Mouse (Mus musculus): ENCODE measurements around the gene Gtpbp6. TPM values are rescaled to one million over a fixed set of nuclear protein-coding genes. Genes with fewer than 3 reads are reported as not detected.

Gtpbp6 gene
- polyA plus RNA-seq, 1 experiment from 2014 or later = 56.8 TPM

DNA sequence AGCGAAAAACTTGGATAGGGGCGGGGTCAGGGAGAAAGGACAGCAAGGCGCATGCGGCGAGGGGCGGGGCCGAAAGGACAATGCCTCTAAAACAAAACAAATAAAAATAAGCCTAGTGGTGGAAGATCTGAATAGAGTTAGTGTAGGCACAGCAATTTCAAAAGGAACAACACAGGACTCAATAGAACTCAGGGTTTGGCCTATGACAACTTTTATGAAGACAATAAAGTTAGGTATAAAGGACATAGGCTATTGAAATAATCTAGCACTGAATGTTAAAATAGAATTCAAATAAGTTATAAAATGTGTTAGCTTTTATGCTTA is 270 bp upstream of the Gtpbp6 start:
- in situ Hi-C loops (cut with MboI; ENCODE audit: low pct_unique_long_range_greater_than_20kb) = loop anchor here (10.0 kb wide), 1 partner anchor 53 kb away; no protein-coding TSS in a partner anchor
- no peaks in the 10 kb centered on the region for H3K27me3 ChIP-seq
- no peak for ATAC-seq
- ChIA-PET POLR2A (no interaction called here), CTCF (no interaction called here)
- TF ChIP-seq CTCF (IDR thresholded peaks at IDR 0.05) = no peak
- DNase-seq (ENCODE audit: low read depth, low spot score) = no peak

- DNase-seq (ENCODE audit: low read depth, low spot score) = no peak
- TF ChIP-seq CTCF (IDR thresholded peaks at IDR 0.05) = no peak
- ChIA-PET CTCF (no interaction called here), POLR2A (interaction anchor here (0.6 to 1.8 kb wide), 2 partner anchors 12 to 1390 kb away, joined by 4 to 5 read pairs; partner anchors contain the start of gene Gm35315)
- H3K27me3 ChIP-seq = no peaks in the 10 kb centered on the region
- in situ Hi-C loops (cut with MboI; ENCODE audit: low pct_unique_long_range_greater_than_20kb) = loop anchor here (10.0 kb wide), 1 partner anchor 52 kb away; no protein-coding TSS in a partner anchor
- no peak for ATAC-seq
Measured at GRCm38 (mm10) chr5:110106901-110107564, 964 bp downstream of the Gtpbp6 start.

- CTCF ChIA-PET = no interaction called here
- no peak for DNase-seq (ENCODE audit: low read depth, low spot score)
- POLR2A ChIA-PET = interaction anchor here (1.8 kb wide), 1 partner anchor 11 kb away, joined by 5 read pairs; the partner anchor contains the start of gene Gm35315
- ATAC-seq = no peak
- TF ChIP-seq CTCF (IDR thresholded peaks at IDR 0.05) = no peak
- in situ Hi-C loops (cut with MboI; ENCODE audit: low pct_unique_long_range_greater_than_20kb) = loop anchor here (10.0 kb wide), 1 partner anchor 52 kb away; no protein-coding TSS in a partner anchor
- no peaks in the 10 kb centered on the region for H3K27me3 ChIP-seq
Measured at GRCm38 (mm10) chr5:110106140-110106871, 1.7 kb downstream of the Gtpbp6 start.

GRCm38 (mm10) chr5:110104616-110105380 is 3.2 kb downstream of the Gtpbp6 start:
- in situ Hi-C loops (cut with MboI; ENCODE audit: low pct_unique_long_range_greater_than_20kb) = loop anchor here (10.0 kb wide), 1 partner anchor 50 kb away; no protein-coding TSS in a partner anchor
- H3K27me3 ChIP-seq = no peaks in the 10 kb centered on the region
- CTCF ChIA-PET = no interaction called here
- ATAC-seq (no peak), DNase-seq (ENCODE audit: low read depth, low spot score) (no peak)
- no peak for TF ChIP-seq CTCF (IDR thresholded peaks at IDR 0.05)
- POLR2A ChIA-PET = interaction anchor here (1.2 kb wide), 1 partner anchor 10 kb away, joined by 3 read pairs; the partner anchor contains the start of gene Gm35315

DNA sequence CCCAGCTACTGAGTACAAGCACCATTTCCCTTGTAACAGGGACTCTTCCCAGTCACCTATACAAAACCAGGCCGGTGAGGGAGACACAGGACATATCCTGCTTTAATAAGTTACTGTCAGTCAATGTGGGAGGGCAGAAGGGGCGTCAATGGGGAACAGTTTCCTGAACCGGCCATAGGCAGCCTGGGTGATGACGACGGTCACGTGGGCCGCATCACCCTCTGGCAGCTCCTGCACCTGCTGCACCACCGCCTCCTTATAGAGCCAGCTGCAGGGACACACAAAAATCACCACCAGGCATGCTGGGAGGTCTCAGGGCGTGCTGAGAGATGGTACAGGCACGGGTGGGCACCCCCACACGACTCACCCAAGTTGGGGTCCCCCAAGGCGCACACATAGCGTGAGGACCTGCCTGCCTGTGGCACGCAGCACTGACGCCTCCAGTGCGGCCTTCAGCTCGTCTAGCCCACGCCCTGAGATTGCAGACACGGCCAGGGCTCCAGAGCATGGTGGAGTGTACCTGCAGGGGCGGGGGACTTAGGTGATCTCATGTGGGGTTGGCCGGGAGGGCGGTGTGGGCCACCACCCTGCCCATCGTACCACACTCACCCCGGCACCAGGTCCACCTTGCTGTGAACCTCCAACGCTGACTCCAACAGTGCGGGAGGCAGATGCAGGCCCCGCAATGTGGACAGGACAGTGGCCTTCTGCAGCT is 3.9 kb downstream of the Gtpbp6 start:
- ChIA-PET POLR2A (interaction anchor here (1.2 kb wide), 1 partner anchor 10 kb away, joined by 3 read pairs; the partner anchor contains the start of gene Gm35315), CTCF (no interaction called here)
- ATAC-seq = no peak
- H3K27me3 ChIP-seq = no peaks in the 10 kb centered on the region
- DNase-seq (ENCODE audit: low read depth, low spot score) = no peak
- in situ Hi-C loops (cut with MboI; ENCODE audit: low pct_unique_long_range_greater_than_20kb) = loop anchor here (10.0 kb wide), 1 partner anchor 49 kb away; no protein-coding TSS in a partner anchor
- TF ChIP-seq CTCF (IDR thresholded peaks at IDR 0.05) = no peak

DNA sequence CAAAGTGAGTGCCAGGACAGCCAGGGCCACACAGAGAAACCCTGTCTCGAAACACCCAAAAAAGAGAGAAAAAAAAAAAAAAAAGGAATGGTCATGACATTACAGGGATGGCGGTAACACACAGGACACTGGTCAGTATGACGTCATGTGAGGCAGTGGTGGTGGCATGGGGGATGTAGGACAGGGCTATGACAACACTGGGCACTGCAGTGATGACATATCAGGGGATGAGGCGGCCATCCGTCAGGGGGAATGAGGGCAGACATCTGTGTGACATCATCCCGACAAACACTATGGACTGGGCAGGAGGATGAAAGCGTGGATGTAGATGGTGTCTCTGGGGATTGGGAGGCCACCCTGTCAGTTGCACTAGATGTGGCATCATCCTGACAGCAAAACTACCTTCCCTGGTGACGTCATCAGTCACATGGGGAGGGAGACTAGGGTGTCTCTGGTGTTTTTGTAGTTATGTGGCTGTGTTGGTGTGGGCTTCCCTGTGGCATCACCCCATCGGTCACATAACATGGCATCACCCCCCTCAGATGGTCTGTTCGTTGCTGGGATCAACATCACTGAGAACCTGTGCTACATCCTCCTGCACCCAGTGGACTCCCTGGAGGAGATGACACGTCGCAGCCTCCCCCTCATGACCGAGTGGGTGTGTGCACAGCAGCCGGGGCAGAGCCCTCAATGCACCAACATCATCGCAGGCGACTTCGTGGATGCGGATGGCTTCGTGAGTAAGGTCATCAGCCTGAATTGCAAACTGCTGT is 5.0 kb downstream of the Gtpbp6 start:
- in situ Hi-C loops (cut with MboI; ENCODE audit: low pct_unique_long_range_greater_than_20kb) = loop anchor here (10.0 kb wide), 1 partner anchor 48 kb away; no protein-coding TSS in a partner anchor
- DNase-seq (ENCODE audit: low read depth, low spot score) (no peak), ATAC-seq (no peak)
- ChIA-PET POLR2A (no interaction called here), CTCF (no interaction called here)
- H3K27me3 ChIP-seq = no peaks in the 10 kb centered on the region
- TF ChIP-seq CTCF (IDR thresholded peaks at IDR 0.05) = no peak

- no peak for TF ChIP-seq CTCF (IDR thresholded peaks at IDR 0.05)
- DNase-seq (ENCODE audit: low read depth, low spot score) (no peak), ATAC-seq (no peak)
- POLR2A ChIA-PET = no interaction called here
- in situ Hi-C loops (cut with MboI; ENCODE audit: low pct_unique_long_range_greater_than_20kb) = loop anchor here (10.0 kb wide), 1 partner anchor 48 kb away; no protein-coding TSS in a partner anchor
- CTCF ChIA-PET = no interaction called here
- no peaks in the 10 kb centered on the region for H3K27me3 ChIP-seq
Measured at GRCm38 (mm10) chr5:110102429-110102828, 5.6 kb downstream of the Gtpbp6 start.

DNA sequence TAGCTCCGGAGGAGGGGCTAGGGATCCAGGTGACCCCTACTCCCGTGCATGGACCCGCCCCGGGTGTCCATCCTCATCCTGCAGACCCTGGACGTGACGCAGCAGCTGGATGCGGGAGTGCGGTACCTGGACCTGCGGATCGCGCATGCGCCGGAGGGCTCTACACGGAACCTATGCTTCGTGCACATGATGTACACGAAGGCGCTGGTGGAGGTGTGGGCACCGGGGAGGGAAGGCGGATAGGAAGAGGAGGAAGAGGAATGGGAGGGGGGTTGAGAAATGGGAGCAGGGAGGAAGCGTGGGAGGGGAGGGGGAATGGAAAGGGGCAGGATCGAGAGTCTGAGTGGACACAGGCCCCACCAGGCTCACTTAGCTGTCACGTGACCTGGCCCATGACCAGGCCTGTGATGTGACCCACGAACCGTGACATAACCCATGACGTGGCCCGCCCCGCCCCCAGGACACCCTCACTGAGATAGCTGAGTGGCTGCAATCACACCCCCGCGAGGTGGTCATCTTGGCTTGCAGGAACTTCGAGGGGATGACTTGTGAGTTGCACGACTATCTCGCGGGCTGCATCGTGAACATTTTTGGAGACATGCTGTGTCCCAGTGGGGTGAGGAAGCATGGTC is 6.2 kb downstream of the Gtpbp6 start:
- TF ChIP-seq CTCF (IDR thresholded peaks at IDR 0.05) = no peak
- in situ Hi-C loops (cut with MboI; ENCODE audit: low pct_unique_long_range_greater_than_20kb) = loop anchor here (10.0 kb wide), 1 partner anchor 47 kb away; no protein-coding TSS in a partner anchor
- ChIA-PET POLR2A (no interaction called here), CTCF (no interaction called here)
- DNase-seq (ENCODE audit: low read depth, low spot score) = no peak
- H3K27me3 ChIP-seq = no peaks in the 10 kb centered on the region
- no peak for ATAC-seq

All from Patski (cell line).